Mouse (Mus musculus) embryonic fibroblast, embryonic 13.5 days (primary cell): Measurements from ENCODE around the gene 1700030K09Rik.

Experiments used
- CTCF ChIP-seq: IDR thresholded peaks from 2 replicates; pipeline ENCODE4 v1.5.1; 2011; ENCODE audit warnings: mild to moderate bottlenecking, control low read depth, low read length, moderate library complexity, borderline replicate concordance; ENCODE audit not compliant: insufficient read depth
- POLR2A ChIP-seq: IDR thresholded peaks from 2 replicates; pipeline ENCODE4 v1.6.1; 2011; ENCODE audit warnings: low read depth, mild to moderate bottlenecking, control low read depth, low read length, moderate library complexity

DNA sequence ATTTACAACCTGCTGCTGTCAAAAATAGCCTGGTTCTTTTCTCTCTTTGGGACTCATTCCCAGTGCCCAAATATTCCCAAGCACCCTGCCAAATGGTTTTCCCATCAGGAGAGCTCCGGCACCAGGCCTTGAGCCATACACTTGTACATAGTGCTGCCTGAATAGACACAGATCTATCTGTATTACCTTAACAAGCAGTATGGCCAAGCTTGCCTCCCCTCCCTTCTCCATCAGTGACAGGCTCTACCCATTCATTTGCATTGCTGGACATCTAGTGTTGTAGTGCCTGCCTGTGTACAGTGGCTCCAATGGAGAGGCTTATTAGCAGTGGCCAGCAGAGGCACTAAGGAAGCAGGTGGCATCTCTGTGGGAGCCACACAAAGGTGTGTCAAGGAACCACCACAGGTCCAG, 56.8 kb downstream of the 1700030K09Rik start:
- no peak for TF ChIP-seq CTCF
- no peak for TF ChIP-seq POLR2A
